Mouse (Mus musculus) liver, embryonic 15.5 days (tissue): ENCODE measurements around the gene Anapc7. TPM values are rescaled to one million over a fixed set of nuclear protein-coding genes. Genes with fewer than 3 reads are reported as not detected.
"Not testable (repeated sequence)": the region's sequence is repeated elsewhere in the genome, so short reads cannot be mapped to it uniquely, and the experiment has no call there.

Experiments used
- ATAC-seq: fragments of 200-750 bp; cut with Nextera tagmentation; 2 replicates; pipeline ENCODE4 v1.8.0; 2017; ENCODE audit warnings: moderate number of reproducible peaks, mild to moderate bottlenecking, moderate library complexity; ENCODE audit not compliant: insufficient read depth
- H3K27ac ChIP-seq: fragments of 300-500 bp; sonication (generic); replicated peaks from 2 replicates; pipeline ENCODE4 v1.5.1; 2015; ENCODE audit warnings: mild to moderate bottlenecking, inconsistent platforms
- H3K27me3 ChIP-seq: fragments of 300-500 bp; sonication (generic); 2 replicates; pipeline ENCODE4 v1.6.1; 2015; ENCODE audit warnings: mild to moderate bottlenecking, inconsistent platforms
- H3K36me3 ChIP-seq: fragments of 300-500 bp; sonication (generic); replicated peaks from 2 replicates; pipeline ENCODE4 v1.6.1; 2015; ENCODE audit warnings: moderate library complexity, mild to moderate bottlenecking, inconsistent platforms
- H3K4me1 ChIP-seq: fragments of 300-500 bp; sonication (generic); replicated peaks from 2 replicates; pipeline ENCODE4 v1.6.1; 2015; ENCODE audit warnings: inconsistent platforms
- H3K4me2 ChIP-seq: fragments of 300-500 bp; sonication (generic); 2 replicates; pipeline ENCODE4 v1.6.1; 2015; ENCODE audit warnings: moderate library complexity, mild to moderate bottlenecking, inconsistent platforms
- H3K4me3 ChIP-seq: fragments of 300-500 bp; sonication (generic); replicated peaks from 2 replicates; pipeline ENCODE4 v1.5.1; 2015; ENCODE audit warnings: mild to moderate bottlenecking, inconsistent platforms
- H3K9ac ChIP-seq: fragments of 300-500 bp; sonication (generic); 2 replicates; pipeline ENCODE4 v1.6.1; 2015; ENCODE audit warnings: moderate library complexity, mild to moderate bottlenecking, inconsistent platforms
- H3K9me3 ChIP-seq: fragments of 300-500 bp; sonication (generic); replicated peaks from 2 replicates; pipeline ENCODE4 v1.6.1; 2016; ENCODE audit warnings: inconsistent platforms
- WGBS: fragments of 180-500 bp; shearing (Covaris S2); methylation state at CpG from one replicate; pipeline ENCODE4 v1.1.7; 2015; ENCODE audit warnings: mixed read lengths; ENCODE audit not compliant: insufficient replicate concordance; 5-methylcytosine and 5-hydroxymethylcytosine counted together
- polyA plus RNA-seq: library from polyadenylated mRNA; unstranded; fragments of >200 nt; fragmentation: Nextera tagmentation; extraction: Ambion mirVana; gene quantifications from 2 replicates; pipeline ENCODE4 v1.2.1, GENCODE M21; 2015

Anapc7 gene
- polyA plus RNA-seq, 1 experiment from 2014 or later, result 14.4 TPM

DNA sequence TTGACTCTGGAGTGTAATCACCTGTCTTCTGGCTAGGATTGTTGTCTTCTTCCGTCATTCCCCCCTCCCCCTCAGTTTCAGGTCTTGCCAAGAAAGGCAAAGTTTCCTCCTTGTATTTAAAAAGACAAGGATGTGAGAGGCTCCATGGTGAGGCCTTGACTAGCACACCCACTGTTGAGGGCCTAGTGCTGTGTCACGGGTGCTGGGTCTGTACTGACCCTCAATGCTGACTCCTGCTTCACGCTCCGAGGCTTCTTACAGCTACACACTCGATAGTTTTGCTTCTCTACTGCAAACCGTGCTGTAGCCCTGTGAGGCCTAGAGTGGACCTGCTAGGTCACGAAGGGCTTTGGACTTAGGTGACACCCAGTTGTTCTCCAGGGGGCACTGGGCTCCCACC lies 30.7 kb downstream of the Anapc7 start:
- H3K9ac ChIP-seq, result no peak overlapping the region
- WGBS, result 71% methylated on average over 7 of the region's 7 CpGs
- ATAC-seq, result no peak
- H3K4me2 ChIP-seq, result no peak overlapping the region
- peaks cover 8% of the 10 kb centered on the region; the same call in 1 of the 2 replicates for H3K4me1 ChIP-seq
- H3K9me3 ChIP-seq, result no peaks in the 10 kb centered on the region
- H3K4me3 ChIP-seq, result no peak overlapping the region
- no peaks in the 10 kb centered on the region for H3K27me3 ChIP-seq
- H3K36me3 ChIP-seq, result peaks cover 55% of the 10 kb centered on the region
- H3K27ac ChIP-seq, result no peak overlapping the region

DNA sequence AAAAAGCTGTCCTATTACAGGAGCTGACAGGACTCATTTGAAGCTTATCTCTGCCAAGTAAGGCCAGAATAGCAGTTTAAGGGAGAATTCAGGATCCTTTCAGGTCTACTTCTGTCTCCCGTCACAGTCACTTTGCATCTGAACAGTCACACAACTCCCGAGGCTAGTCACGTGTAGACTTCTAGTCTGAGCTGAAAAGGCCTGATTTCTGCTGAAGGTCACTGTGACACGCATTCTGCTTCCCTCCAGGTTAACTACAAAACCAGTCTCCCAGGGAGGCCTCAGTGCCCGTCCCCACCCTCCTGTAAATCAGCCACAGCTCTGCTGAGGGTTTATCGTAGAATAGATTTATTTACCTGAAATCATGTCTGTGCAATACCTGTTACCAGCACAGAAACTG lies 31.7 kb downstream of the Anapc7 start:
- Histone ChIP-seq H3K36me3 (peaks cover 65% of the 10 kb centered on the region), H3K4me1 (peaks cover 8% of the 10 kb centered on the region; the same call in 1 of the 2 replicates)
- ATAC-seq, result no peak

GRCm38 (mm10) chr5:122454442-122454841 lies 32.9 kb downstream of the Anapc7 start:
- Histone ChIP-seq H3K9ac (no peak overlapping the region), H3K4me3 (no peak overlapping the region), H3K4me2 (no peak overlapping the region), H3K27ac (no peak overlapping the region), H3K27me3 (no peaks in the 10 kb centered on the region), H3K4me1 (peaks cover 8% of the 10 kb centered on the region; the same call in 1 of the 2 replicates), H3K36me3 (peaks cover 77% of the 10 kb centered on the region), H3K9me3 (no peaks in the 10 kb centered on the region)
- 89% methylated on average over 4 of the region's 4 CpGs for WGBS
- ATAC-seq, result no peak

More for the DNA sequence above, 31.7 kb downstream of the Anapc7 start:
- Histone ChIP-seq H3K9me3 (no peaks in the 10 kb centered on the region), H3K27me3 (no peaks in the 10 kb centered on the region), H3K9ac (no peak overlapping the region), H3K4me3 (no peak overlapping the region), H3K4me2 (no peak overlapping the region), H3K27ac (no peak overlapping the region)
- WGBS, result 81% methylated on average over 6 of the region's 6 CpGs

- ATAC-seq, result no peak
- WGBS, result 93% methylated on average over 3 of the region's 3 CpGs
- H3K36me3 ChIP-seq, result peaks cover 82% of the 10 kb centered on the region
These were observed 33.4 kb downstream of the Anapc7 start for GRCm38 (mm10) chr5:122454883-122455282.

GRCm38 (mm10) chr5:122455584-122455983 lies 34.1 kb downstream of the Anapc7 start:
- no peak overlapping the region for H3K4me2 ChIP-seq
- H3K9me3 ChIP-seq, result no peaks in the 10 kb centered on the region
- 83% methylated on average over 3 of the region's 3 CpGs for WGBS
- peaks cover 89% of the 10 kb centered on the region for H3K36me3 ChIP-seq
- no peak overlapping the region for H3K4me3 ChIP-seq
- ATAC-seq, result no peak
- H3K4me1 ChIP-seq, result peaks cover 8% of the 10 kb centered on the region; the same call in 1 of the 2 replicates
- H3K27me3 ChIP-seq, result no peaks in the 10 kb centered on the region
- H3K9ac ChIP-seq, result no peak overlapping the region
- H3K27ac ChIP-seq, result no peak overlapping the region

More at GRCm38 (mm10) chr5:122454883-122455282, 33.4 kb downstream of the Anapc7 start:
- H3K4me1 ChIP-seq, result peaks cover 8% of the 10 kb centered on the region; the same call in 1 of the 2 replicates
- H3K27ac ChIP-seq, result no peak overlapping the region
- H3K4me2 ChIP-seq, result no peak overlapping the region
- no peak overlapping the region for H3K4me3 ChIP-seq
- no peaks in the 10 kb centered on the region for H3K27me3 ChIP-seq
- no peak overlapping the region for H3K9ac ChIP-seq
- H3K9me3 ChIP-seq, result no peaks in the 10 kb centered on the region

DNA sequence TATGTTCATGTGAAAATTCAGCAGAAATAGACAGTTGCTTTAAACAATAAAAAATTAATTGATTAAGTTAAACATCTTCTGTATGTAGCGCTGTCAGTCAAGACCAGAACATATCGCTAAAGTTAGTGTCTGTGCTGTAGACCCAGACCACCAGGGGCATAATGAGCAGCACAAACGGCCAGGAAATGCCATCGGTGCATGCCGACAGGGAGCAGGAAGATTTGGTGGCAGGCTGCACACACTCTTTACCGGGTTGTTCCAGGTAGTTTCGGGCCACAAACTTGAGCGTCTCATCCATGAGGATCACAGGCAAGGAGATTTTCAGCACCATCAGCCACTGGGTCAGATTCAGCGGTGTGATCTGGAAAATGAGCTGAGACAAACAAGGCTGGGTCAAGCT lies 35.6 kb downstream of the Anapc7 start:
- H3K4me2 ChIP-seq, ATAC-seq, H3K9ac ChIP-seq, H3K4me1 ChIP-seq, H3K9me3 ChIP-seq, H3K27me3 ChIP-seq, H3K27ac ChIP-seq, H3K4me3 ChIP-seq: not testable (repeated sequence)
- 82% methylated on average over 9 of the region's 9 CpGs for WGBS
- H3K36me3 ChIP-seq, result peaks cover 99% of the 10 kb centered on the region

GRCm38 (mm10) chr5:122458066-122458465 lies 36.6 kb downstream of the Anapc7 start:
- H3K4me1 ChIP-seq, result no peaks in the 10 kb centered on the region
- H3K4me3 ChIP-seq, result no peak overlapping the region
- no peak overlapping the region for H3K27ac ChIP-seq
- no peak overlapping the region for H3K4me2 ChIP-seq
- ATAC-seq, result no peak
- peaks cover 99% of the 10 kb centered on the region for H3K36me3 ChIP-seq
- no peaks in the 10 kb centered on the region for H3K27me3 ChIP-seq
- WGBS, result 72% methylated on average over 4 of the region's 4 CpGs
- no peak overlapping the region for H3K9ac ChIP-seq
- H3K9me3 ChIP-seq, result no peaks in the 10 kb centered on the region

DNA sequence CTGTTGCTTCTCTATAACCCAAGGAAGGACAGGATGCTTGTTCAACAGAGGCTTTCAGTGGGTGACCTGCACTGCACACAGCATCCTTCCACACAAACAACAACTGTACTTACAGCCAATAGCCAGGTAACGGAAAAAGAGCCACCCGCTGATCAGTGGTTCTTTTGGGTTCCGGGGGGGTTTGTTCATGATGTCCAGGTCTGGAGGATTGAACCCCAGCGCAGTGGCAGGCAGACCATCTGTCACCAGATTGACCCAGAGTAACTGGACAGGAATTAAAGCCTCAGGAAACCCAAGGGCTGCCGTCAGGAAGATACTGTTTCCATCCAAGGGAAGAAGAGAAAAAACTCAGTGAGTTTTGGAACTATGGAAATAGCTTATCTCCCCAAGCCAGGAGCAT lies 37.8 kb downstream of the Anapc7 start:
- no peaks in the 10 kb centered on the region for H3K9me3 ChIP-seq
- H3K9ac ChIP-seq, result no peak overlapping the region
- no peaks in the 10 kb centered on the region for H3K27me3 ChIP-seq
- H3K4me3 ChIP-seq, result no peak overlapping the region
- no peak overlapping the region for H3K27ac ChIP-seq
- WGBS, result 86% methylated on average over 5 of the region's 5 CpGs
- peaks cover 99% of the 10 kb centered on the region for H3K36me3 ChIP-seq
- H3K4me2 ChIP-seq, result no peak overlapping the region
- ATAC-seq, result no peak
- no peaks in the 10 kb centered on the region for H3K4me1 ChIP-seq

- H3K36me3 ChIP-seq, result peaks cover 99% of the 10 kb centered on the region
- H3K27me3 ChIP-seq, result no peaks in the 10 kb centered on the region
- WGBS, result 80% methylated on average over 11 of the region's 11 CpGs
- H3K4me1 ChIP-seq, result no peaks in the 10 kb centered on the region
- no peak overlapping the region for H3K27ac ChIP-seq
- H3K9ac ChIP-seq, result no peak overlapping the region
- no peak overlapping the region for H3K4me3 ChIP-seq
- no peak for ATAC-seq
- no peak overlapping the region for H3K4me2 ChIP-seq
- no peaks in the 10 kb centered on the region for H3K9me3 ChIP-seq
These were observed 39.2 kb downstream of the Anapc7 start for GRCm38 (mm10) chr5:122460656-122461055.

- ATAC-seq, result no peak
- Histone ChIP-seq H3K4me3 (no peak overlapping the region), H3K36me3 (peaks cover 99% of the 10 kb centered on the region), H3K9me3 (no peaks in the 10 kb centered on the region), H3K4me1 (no peaks in the 10 kb centered on the region), H3K27ac (no peak overlapping the region), H3K9ac (no peak overlapping the region), H3K4me2 (no peak overlapping the region), H3K27me3 (no peaks in the 10 kb centered on the region)
- 85% methylated on average over 9 of the region's 9 CpGs for WGBS
These were observed 39.9 kb downstream of the Anapc7 start for GRCm38 (mm10) chr5:122461431-122461830.

- peaks cover 92% of the 10 kb centered on the region for H3K36me3 ChIP-seq
- ATAC-seq, result no peak
- no peak overlapping the region for H3K27ac ChIP-seq
- H3K9ac ChIP-seq, result no peak overlapping the region
- WGBS, result 90% methylated on average over 5 of the region's 5 CpGs
- no peak overlapping the region for H3K4me3 ChIP-seq
- H3K9me3 ChIP-seq, result no peaks in the 10 kb centered on the region
- no peaks in the 10 kb centered on the region for H3K27me3 ChIP-seq
- no peak overlapping the region for H3K4me2 ChIP-seq
- 0 out of 2 replicates have a peak, but pooled peaks cover 3% of the 10 kb centered on the region for H3K4me1 ChIP-seq
These were observed 50.2 kb downstream of the Anapc7 start for GRCm38 (mm10) chr5:122471658-122472057.
